Mouse (Mus musculus) layer of hippocampus, postnatal 14 days (tissue): Measurements from ENCODE around the gene Tex21. TPM values are rescaled to one million over a fixed set of nuclear protein-coding genes. Genes with fewer than 3 reads are reported as not detected.

Experiments
- total RNA-seq, 2 experiments: library from RNA; stranded (reverse); gene quantifications; 2 replicates each; pipeline ENCODE4 v1.2.3; 2021

Tex21 gene
- total RNA-seq, 2 experiments from 2014 or later = not detected

Other genes starting within 250 kb of the Tex21 start
- gene Esr2, start 69.5 kb downstream of the Tex21 start, total RNA-seq = under 1 TPM; 0.12 to 0.21 TPM
- 10 to 100 TPM; 41.8 to 44.0 TPM for gene Mthfd1, start 8.6 kb upstream of the Tex21 start, total RNA-seq
- gene Akap5, start 78.1 kb upstream of the Tex21 start, total RNA-seq = 10 to 100 TPM; 57.5 to 60.4 TPM
- 10 to 100 TPM; 19.2 to 22.2 TPM for gene Zbtb25, start 122.9 kb upstream of the Tex21 start, total RNA-seq
- gene Zbtb1, start 123.5 kb upstream of the Tex21 start, total RNA-seq = 1 to 10 TPM; 7.0 TPM
- gene Hspa2, start 157.4 kb upstream of the Tex21 start, total RNA-seq = 100 to 1,000 TPM; 109 to 128 TPM
- 1 to 10 TPM; 1.1 to 3.0 TPM for gene Ppp1r36, start 170.8 kb upstream of the Tex21 start, total RNA-seq